Mouse (Mus musculus): Measurements from ENCODE around the gene Rffl.

The Rffl gene

DNA sequence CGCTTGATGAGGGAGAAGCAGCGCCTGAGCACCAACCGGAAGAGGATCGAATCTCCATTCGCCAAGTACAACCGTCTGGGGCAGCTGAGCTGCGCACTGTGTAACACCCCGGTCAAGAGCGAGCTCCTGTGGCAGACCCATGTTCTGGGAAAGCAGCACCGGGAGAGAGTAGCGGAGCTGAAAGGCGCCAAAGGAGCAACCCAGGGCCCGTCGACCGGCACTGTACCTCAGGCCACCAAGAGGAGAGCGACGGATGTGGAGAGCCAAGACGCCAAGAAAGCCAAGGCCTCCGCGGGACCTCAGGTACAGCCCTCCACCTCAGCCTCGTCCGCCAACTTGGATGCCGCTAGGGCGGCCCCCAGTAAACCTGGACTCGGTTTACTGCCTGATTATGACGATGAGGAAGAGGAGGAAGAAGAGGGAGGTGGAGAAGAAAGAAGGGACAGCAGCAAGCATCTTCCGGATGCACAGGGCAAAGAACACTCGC lies 106.5 kb downstream of the Rffl start:
- DNase-seq (ENCODE audit: low read depth), result no peak

DNA sequence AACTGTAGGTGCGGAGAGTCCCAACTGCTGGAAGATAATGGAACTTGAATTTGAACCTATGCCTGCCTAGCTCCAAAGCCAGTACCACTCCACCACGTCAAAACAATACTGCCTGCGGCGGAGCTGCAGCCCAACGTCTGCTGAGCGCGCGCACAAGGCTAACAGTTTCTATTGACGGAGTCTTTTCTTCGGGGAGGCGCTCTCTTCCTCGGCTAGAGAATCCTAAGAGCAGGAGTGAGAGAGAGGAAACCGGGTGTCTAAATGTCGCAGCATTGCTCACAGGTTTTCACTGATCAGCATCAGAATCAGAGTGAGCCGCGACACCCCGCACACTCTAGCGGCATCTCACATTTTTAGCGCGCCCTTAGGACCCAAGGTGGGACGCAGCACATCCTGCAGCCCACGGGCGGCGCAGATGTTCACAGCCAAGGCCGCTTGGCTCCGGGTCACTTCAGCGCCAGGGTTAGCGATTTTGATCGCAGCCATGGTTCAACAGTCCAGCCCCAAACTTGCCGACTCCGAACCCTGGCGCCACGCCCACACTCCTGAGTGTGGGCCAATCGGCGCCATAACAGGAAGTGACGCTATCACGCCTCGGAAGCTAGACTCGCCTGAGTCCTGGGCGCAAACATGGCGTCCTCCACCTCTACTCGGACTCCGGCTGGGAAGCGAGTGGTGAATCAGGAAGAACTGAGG lies 107.1 kb downstream of the Rffl start, which contains the start of the genes Cct6b and Zfp830:
Cct6b (minus strand) TSS at position 580 of the 696 bp plus-strand sequence.
Zfp830 (plus strand) TSS at position 604 of the 696 bp plus-strand sequence.
- peak; percentile 98 for DNase-seq (ENCODE audit: low read depth)

DNA sequence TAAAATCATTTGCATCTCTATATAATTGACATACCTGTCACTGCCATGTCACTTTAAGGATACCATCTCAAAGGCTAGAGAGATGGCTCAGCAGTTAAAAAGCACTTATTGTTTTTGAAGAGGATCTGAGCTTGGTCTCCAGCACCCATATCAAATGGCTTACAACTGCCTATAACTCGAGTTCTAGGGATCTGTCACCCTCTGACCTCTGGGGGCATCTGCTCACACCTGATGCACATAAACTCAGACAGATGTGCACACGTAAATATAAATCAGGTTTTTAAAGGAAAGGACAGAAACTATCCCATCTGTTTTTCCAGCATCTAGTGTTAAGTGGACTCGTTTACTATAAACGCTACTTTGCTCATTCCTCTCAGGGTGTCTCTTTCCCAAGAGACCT lies 107.7 kb downstream of the Rffl start:
- DNase-seq (ENCODE audit: low read depth), result no peak

DNA sequence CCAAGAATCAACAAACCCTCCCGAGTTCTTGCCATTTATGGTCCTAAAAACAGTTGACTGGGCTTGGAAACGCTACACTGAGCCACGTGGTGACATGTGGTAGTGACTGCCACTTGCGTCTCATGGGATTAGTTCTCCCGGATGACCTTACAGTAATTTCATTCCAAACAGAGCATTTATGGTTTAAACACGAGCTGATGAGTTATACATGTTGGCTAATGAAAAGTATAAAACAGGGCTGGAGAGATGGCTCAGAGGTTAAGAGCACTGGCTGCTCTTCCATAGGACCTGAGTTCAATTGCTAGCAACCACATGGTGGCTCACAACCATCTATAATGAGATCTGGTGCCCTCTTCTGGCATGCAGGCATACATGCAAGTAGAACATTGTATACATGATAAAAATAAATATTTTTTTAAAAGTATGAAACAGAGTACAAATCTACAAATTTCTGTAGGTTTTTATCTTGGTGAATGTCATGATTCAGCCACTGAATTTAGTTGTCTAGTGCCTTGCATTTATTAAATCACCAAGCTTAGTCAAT lies 108.7 kb downstream of the Rffl start:
- DNase-seq (ENCODE audit: low read depth), result no peak

DNA sequence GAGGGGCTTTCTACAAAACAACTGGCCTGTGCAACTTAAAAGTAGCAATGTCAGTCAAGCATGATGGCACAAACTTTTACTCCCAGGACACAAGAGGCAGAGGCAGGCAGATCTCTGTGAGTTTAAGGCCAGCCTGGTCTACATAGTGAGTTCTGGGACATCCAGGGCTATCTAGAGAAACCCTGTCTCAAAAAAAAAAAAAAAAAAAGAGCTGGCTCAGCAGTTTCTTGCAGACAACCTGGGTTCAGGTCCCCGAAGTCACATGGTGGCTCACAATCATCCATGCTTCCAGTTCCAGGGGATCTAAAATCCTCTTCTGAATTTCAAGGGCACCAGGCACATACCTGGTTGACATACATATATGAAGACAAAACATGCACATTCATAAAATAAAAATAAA lies 115.1 kb downstream of the Rffl start:
- DNase-seq (ENCODE audit: low read depth), result no peak

Data from NIH3T3 (cell line).